Mouse (Mus musculus) E14TG2a.4 (cell line): Measurements from ENCODE around the gene Ppfia4.

ENCODE experiments used
- CTCF ChIP-seq: conservative IDR thresholded peaks from 2 replicates; pipeline ENCODE4 v1.5.1; 2014; ENCODE audit warnings: low read length
- NANOG ChIP-seq: IDR thresholded peaks from 2 replicates; pipeline ENCODE4 v1.6.1; 2014; ENCODE audit warnings: borderline replicate concordance, low read length, mixed read lengths

- TF ChIP-seq CTCF (no peak), NANOG (no peak)
Observed at GRCm38 (mm10) chr1:134345075-134345474, 12.3 kb upstream of the Ppfia4 start.
